Mouse (Mus musculus) lung, postnatal 0 days (tissue): ENCODE measurements around the gene Nedd9.

Experiments used
- CTCF ChIP-seq: IDR thresholded peaks from 2 replicates; pipeline ENCODE4 v1.5.1; 2016; ENCODE audit warnings: antibody characterized with exemption, mild to moderate bottlenecking
- EP300 ChIP-seq: IDR thresholded peaks from 2 replicates; pipeline ENCODE4 v1.6.1; 2016; ENCODE audit warnings: antibody characterized with exemption, mild to moderate bottlenecking, control low read depth

DNA sequence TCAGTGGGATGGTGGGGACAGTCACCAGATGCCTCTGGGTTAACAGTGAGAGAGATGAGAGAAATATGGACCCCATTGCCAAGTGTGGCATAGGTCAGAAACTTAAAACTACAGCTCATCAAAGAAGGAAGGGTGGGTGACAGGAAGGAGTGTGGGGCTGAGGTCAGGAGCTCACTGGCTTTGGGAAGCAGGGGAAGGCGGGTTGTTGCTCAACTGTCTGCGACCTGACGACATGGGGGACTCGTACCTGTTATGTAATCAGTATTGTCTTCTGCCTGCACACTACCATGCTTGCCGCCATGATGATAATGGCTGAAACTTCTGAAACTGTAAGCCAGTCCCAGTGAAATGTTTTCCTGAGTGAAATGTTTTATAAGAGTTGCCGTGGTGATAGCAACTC is 54.0 kb downstream of the Nedd9 start:
- TF ChIP-seq CTCF (no peak), EP300 (no peak)
